Mouse (Mus musculus) Patski (cell line): ENCODE measurements around the gene Slc19a1. TPM values are rescaled to one million over a fixed set of nuclear protein-coding genes. Genes with fewer than 3 reads are reported as not detected.

Experiments used
- ATAC-seq: fragments of 100-300 bp; one replicate; pipeline ENCODE4 v1.8.0; 2021
- CTCF ChIA-PET: fragments of 350-600 bp; sonication (Branson Sonifier 250); formaldehyde crosslinking; loops from one replicate; lab custom pipeline; 2022; ENCODE audit warnings: inconsistent platforms; lab: Charles Lee
- POLR2A ChIA-PET: fragments of 350-600 bp; sonication (Branson Sonifier 250); formaldehyde crosslinking; loops from one replicate; lab custom pipeline; 2022; ENCODE audit warnings: antibody characterized with exemption, inconsistent platforms; lab: Charles Lee
- DNase-seq: peaks from one replicate; pipeline ENCODE4 v3.0.0-alpha.2; 2011; ENCODE audit warnings: low read depth, low spot score
- H3K27me3 ChIP-seq: fragments of 371-371 bp; one replicate; pipeline ENCODE4 v1.5.1; 2021
- CTCF ChIP-seq: fragments of 100-300 bp; IDR thresholded peaks from one replicate; pipeline ENCODE4 v1.5.1; 2021
- in situ Hi-C: fragments of 300-500 bp; cut with MboI; formaldehyde crosslinking; loops from 3 replicates; pipeline ENCODE4 v1.11.1; 2018; ENCODE audit warnings: low pct_unique_long_range_greater_than_20kb, mixed read lengths
- polyA plus RNA-seq: library from polyadenylated mRNA; unstranded; gene quantifications from one replicate; pipeline ENCODE4 v1.2.3, GENCODE M21; 2021

Gene Slc19a1
- polyA plus RNA-seq, 1 experiment from 2014 or later, result 18.0 TPM

- in situ Hi-C loops, result loop anchor here (5.0 kb wide), 1 partner anchor 227 kb away; no protein-coding TSS in a partner anchor
- CTCF ChIA-PET, result interaction anchor here (1.0 to 1.3 kb wide), 2 partner anchors 9 to 16 kb away, joined by 3 to 4 read pairs; no protein-coding TSS in a partner anchor
- H3K27me3 ChIP-seq, result no peaks in the 10 kb centered on the region
- ATAC-seq (no peak), DNase-seq (no peak)
- POLR2A ChIA-PET, result interaction anchor here (0.6 kb wide), 1 partner anchor 18 kb away, joined by 3 read pairs; no protein-coding TSS in a partner anchor
- TF ChIP-seq CTCF, result no peak
These were observed 32.6 kb downstream of the Slc19a1 start for GRCm38 (mm10) chr10:77064659-77065058.

GRCm38 (mm10) chr10:77068469-77068868 lies 36.4 kb downstream of the Slc19a1 start:
- no peaks in the 10 kb centered on the region for H3K27me3 ChIP-seq
- ChIA-PET CTCF (interaction anchor here (1.0 to 2.4 kb wide), 4 partner anchors 12 to 233 kb away, joined by 3 to 8 read pairs (median 5); no protein-coding TSS in a partner anchor), POLR2A (no interaction called here)
- DNase-seq, result no peak
- no peak for ATAC-seq
- in situ Hi-C loops, result no loop called here
- no peak for TF ChIP-seq CTCF

DNA sequence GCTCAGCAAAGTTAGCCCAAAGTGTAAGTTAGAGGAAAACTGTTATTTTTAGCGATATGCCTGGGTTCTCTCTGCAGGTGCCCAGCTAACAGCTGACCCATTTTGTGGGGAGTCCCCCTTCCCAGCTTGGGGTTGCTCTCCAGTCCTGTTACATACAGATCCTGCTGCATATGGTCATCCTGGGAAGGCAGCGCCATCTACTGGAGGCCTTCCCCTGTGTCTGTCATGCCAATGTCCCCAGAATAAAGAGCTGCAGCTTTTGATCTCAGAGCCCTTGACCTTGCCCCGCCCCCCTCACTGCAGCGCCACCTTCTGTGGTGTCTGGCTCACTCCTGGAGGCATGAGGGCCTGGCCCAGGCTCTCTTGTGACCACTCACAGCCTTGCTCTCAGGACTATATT lies 38.0 kb downstream of the Slc19a1 start:
- no peak for DNase-seq
- in situ Hi-C loops, result no loop called here
- ChIA-PET POLR2A (no interaction called here), CTCF (interaction anchor here (0.6 to 2.4 kb wide), 13 partner anchors 8 to 279 kb away, joined by 3 to 9 read pairs (median 4); no protein-coding TSS in a partner anchor)
- TF ChIP-seq CTCF, result no peak
- no peak for ATAC-seq
- no peaks in the 10 kb centered on the region for H3K27me3 ChIP-seq

GRCm38 (mm10) chr10:77074276-77074974 lies 42.4 kb downstream of the Slc19a1 start:
- no peak for ATAC-seq
- CTCF ChIA-PET, result no interaction called here
- no peak for DNase-seq
- no peaks in the 10 kb centered on the region for H3K27me3 ChIP-seq
- in situ Hi-C loops, result no loop called here
- POLR2A ChIA-PET, result no interaction called here
- no peak for TF ChIP-seq CTCF

DNA sequence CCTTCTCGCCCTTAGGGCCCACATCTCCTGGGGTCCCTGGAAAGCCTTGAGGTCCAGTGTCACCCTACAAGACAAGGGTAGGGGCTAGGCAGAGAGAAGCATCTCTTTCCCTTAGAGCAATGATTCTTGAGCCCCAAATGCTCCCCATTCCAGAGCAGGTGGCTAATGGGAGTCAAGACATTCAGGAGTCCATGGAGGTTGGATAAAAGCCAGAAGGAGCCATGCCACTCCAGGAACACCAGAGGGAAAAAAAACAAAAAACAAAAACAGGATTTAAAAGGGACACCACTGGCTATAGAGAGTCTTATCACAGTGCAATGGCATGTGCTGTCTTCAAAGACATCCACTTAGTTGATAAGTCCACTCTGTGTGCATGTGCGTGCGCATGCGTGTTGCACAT lies 46.4 kb downstream of the Slc19a1 start:
- H3K27me3 ChIP-seq, result no peaks in the 10 kb centered on the region
- ChIA-PET CTCF (no interaction called here), POLR2A (no interaction called here)
- DNase-seq, result no peak
- ATAC-seq, result no peak
- TF ChIP-seq CTCF, result no peak
- in situ Hi-C loops, result no loop called here

- ATAC-seq (no peak), DNase-seq (no peak)
- in situ Hi-C loops, result no loop called here
- POLR2A ChIA-PET, result no interaction called here
- CTCF ChIA-PET, result no interaction called here
- no peaks in the 10 kb centered on the region for H3K27me3 ChIP-seq
- TF ChIP-seq CTCF, result no peak
These were observed 46.9 kb downstream of the Slc19a1 start for GRCm38 (mm10) chr10:77078961-77079360.

DNA sequence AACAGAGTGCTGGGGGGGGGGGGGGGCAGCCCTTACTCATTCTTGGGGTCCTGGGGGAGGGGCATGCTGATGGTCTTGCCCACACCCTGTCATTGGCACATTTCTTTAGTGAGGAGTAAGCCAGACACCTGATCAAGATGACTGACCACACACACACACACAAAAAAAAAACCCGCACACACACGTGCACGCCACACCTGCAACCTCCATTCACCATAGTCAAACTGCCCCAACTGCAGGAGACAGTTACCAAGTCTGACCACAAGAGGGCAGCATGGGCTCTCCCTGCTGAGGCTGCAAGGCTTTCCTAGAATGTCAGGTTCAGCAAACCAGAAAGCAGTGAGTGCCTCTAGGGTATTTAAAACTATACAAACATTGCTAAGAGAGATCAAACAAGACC lies 50.4 kb downstream of the Slc19a1 start:
- no peaks in the 10 kb centered on the region for H3K27me3 ChIP-seq
- ATAC-seq (peak; percentile 50), DNase-seq (peak; percentile 91)
- POLR2A ChIA-PET, result interaction anchor here (1.6 kb wide), 1 partner anchor 36 kb away, joined by 4 read pairs; no protein-coding TSS in a partner anchor
- CTCF ChIA-PET, result interaction anchor here (0.6 to 3.4 kb wide), 7 partner anchors 13 to 248 kb away, joined by 3 to 16 read pairs (median 4); no protein-coding TSS in a partner anchor
- in situ Hi-C loops, result loop anchor here (5.0 kb wide), 3 partner anchors 45 to 170 kb away; no protein-coding TSS in a partner anchor
- peak; percentile 96 for TF ChIP-seq CTCF

DNA sequence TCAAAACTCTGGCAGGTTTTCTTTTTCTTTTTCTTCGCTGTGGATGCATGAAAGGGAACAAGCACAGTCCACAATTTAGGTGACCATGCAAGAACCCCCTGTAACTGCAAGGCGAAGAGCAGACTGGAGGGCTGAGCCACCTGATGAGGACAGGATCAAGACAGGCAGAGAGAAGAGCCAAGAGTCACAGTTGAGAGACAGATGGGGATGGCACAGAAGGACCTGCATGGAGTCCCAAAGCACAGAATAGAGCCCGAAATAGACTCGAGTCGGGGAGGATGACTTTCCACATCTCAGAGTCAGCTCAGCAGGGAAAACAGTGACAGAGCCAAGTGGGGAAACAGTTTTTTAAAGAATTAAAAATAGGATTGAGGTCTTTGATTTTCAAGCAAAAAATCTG lies 50.9 kb downstream of the Slc19a1 start:
- ATAC-seq, result no peak
- in situ Hi-C loops, result loop anchor here (5.0 kb wide), 3 partner anchors 44 to 169 kb away; no protein-coding TSS in a partner anchor
- POLR2A ChIA-PET, result interaction anchor here (0.6 to 1.6 kb wide), 2 partner anchors 36 to 47 kb away, joined by 3 to 4 read pairs; no protein-coding TSS in a partner anchor
- TF ChIP-seq CTCF, result no peak
- no peak for DNase-seq
- CTCF ChIA-PET, result interaction anchor here (1.2 to 3.4 kb wide), 3 partner anchors 28 to 48 kb away, joined by 4 to 16 read pairs (median 6); no protein-coding TSS in a partner anchor
- H3K27me3 ChIP-seq, result no peaks in the 10 kb centered on the region

DNA sequence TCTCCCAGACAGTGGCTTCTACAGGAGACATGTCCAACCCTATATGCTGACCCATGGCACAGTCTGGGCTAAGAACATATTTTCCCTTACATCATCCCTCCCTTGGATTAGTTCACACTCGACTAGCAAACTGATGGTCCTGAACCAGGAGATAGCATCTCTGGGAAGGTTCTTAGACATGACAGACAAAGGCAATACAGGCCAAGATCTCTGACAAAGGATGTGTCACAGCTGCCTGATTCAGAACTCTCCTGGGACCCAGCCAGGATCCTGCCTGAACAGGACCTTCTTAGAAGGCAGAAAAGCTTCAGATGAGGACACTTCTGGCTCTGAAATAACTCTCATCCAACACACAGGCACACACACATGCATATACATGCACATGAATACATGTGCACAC lies 52.5 kb downstream of the Slc19a1 start:
- peak; percentile 86 for DNase-seq
- POLR2A ChIA-PET, result interaction anchor here (1.2 kb wide), 1 partner anchor 54 kb away, joined by 3 read pairs; no protein-coding TSS in a partner anchor
- ATAC-seq, result no peak
- in situ Hi-C loops, result loop anchor here (5.0 kb wide), 3 partner anchors 43 to 168 kb away; no protein-coding TSS in a partner anchor
- TF ChIP-seq CTCF, result no peak
- no peaks in the 10 kb centered on the region for H3K27me3 ChIP-seq
- CTCF ChIA-PET, result interaction anchor here (1.2 to 3.4 kb wide), 3 partner anchors 43 to 171 kb away, joined by 3 to 16 read pairs (median 6); no protein-coding TSS in a partner anchor

- no peak for TF ChIP-seq CTCF
- in situ Hi-C loops, result no loop called here
- CTCF ChIA-PET, result no interaction called here
- H3K27me3 ChIP-seq, result no peaks in the 10 kb centered on the region
- ATAC-seq (peak; percentile 46), DNase-seq (no peak)
- POLR2A ChIA-PET, result no interaction called here
These were observed 57.3 kb downstream of the Slc19a1 start for GRCm38 (mm10) chr10:77089336-77089735.

GRCm38 (mm10) chr10:77090063-77090462 lies 58.0 kb downstream of the Slc19a1 start:
- H3K27me3 ChIP-seq, result no peaks in the 10 kb centered on the region
- DNase-seq (no peak), ATAC-seq (no peak)
- TF ChIP-seq CTCF, result no peak
- POLR2A ChIA-PET, result no interaction called here
- in situ Hi-C loops, result no loop called here
- CTCF ChIA-PET, result no interaction called here
